In the genomic region with DNA sequence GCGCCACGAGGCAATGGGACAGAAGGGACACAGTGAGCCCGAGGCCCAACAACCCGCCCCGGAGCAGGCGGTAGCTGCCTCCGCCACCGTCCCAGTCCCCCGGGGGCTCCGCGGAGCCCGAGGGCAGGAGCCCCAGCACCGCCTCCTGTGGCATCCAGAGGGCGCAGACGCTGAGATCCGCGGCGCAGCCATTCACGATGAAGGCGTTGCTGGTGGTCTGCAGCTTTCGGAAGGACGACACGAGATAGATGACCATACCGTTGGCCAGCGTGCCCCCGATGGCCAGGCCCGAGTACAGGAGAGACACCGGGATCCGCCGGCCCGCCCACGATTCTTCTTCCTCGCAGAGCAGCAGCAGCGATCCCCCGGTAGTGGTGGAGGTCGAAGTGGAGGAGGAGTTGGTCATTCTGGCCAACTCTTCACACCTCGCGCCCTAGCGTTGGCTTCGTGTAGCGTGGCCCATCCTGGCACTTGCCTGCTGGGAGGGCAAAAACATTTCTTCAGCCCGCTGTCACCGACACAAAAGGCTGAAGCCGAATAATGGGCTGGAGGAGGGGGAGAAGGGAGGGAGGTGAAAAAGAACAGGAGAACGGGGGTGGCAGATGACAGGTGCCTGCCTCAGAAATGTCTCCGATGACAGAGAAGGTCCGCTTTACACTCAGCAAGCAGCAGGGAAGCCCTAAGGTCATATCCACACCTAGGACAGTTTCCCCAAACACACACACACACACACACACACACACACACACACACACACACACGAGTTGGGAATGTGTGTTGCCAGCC, we compare ENCODE assay signal across 8 mouse cellular contexts. TPM values are rescaled to one million over a fixed set of nuclear protein-coding genes. Genes with fewer than 3 reads are reported as not detected.
DNase-seq lines count a peak whose midpoint lies in the region; ATAC-seq lines count a peak whose summit lies in the region.

No protein-coding gene starts in this region.

- no peaks in the 10 kb centered on the region for H3K9me3 ChIP-seq in heart, embryonic 14.5 days (ENCODE audit: control insufficient read depth, low read length)

- no peaks in the 10 kb centered on the region for H3K36me3 ChIP-seq in heart, embryonic 14.5 days (ENCODE audit: control insufficient read depth, insufficient read depth, low read length)

- peak; percentile 8 to 46 for DNase-seq in adrenal gland, adult (ENCODE audit: inconsistent age in 2 of 2, low spot score in 1 of 2)
- DNase-seq in adrenal gland, adult 8-10 months, result no peak
- peak; percentile 21 for DNase-seq in thymus, postnatal 4 days
- DNase-seq in thymus, postnatal 0 days (ENCODE audit: low spot score), result no peak
- DNase-seq in left cerebral cortex, postnatal 14 days (ENCODE audit: low spot score in 2 of 2), result peak; percentile 46 to 50
- DNase-seq in right cerebral cortex, postnatal 36 days (ENCODE audit: low spot score in 2 of 2), result peak; percentile 30 to 38

- H3K27me3 ChIP-seq in heart, embryonic 14.5 days (ENCODE audit: control insufficient read depth, insufficient read depth, low read length), result peaks cover 50% of the 10 kb centered on the region

- intact Hi-C loops in left cerebral cortex, postnatal 14 days (cut with DNase I), result loop anchor here (5.0 kb wide), 3 partner anchors 75 to 215 kb away; no protein-coding TSS in a partner anchor

- H3K9ac ChIP-seq in heart, embryonic 14.5 days (ENCODE audit: low read length), result peak overlapping the region; percentile 63

- peaks cover 6 to 23% of the 10 kb centered on the region in 2 experiments; a peak in 3 of 4 replicates for H3K4me1 ChIP-seq in heart, embryonic 14.5 days (ENCODE audit: control insufficient read depth in 2 of 2, insufficient read depth in 2 of 2, low read length in 2 of 2)

- peak overlapping the region; percentile 100 for H3K4me2 ChIP-seq in heart, embryonic 14.5 days (ENCODE audit: low read length)

- under 1% methylated on average over 48 of the region's 48 CpGs for WGBS in heart, embryonic 14.5 days

- no peak overlapping the region for H3K27ac ChIP-seq in heart, embryonic 14.5 days (replicated peaks in 1 of 2; ENCODE audit: control insufficient read depth in 1 of 2, insufficient read depth in 1 of 2, low read depth in 2 of 2, low read length in 2 of 2)

- H3K4me3 ChIP-seq in heart, embryonic 14.5 days (ENCODE audit: control insufficient read depth in 1 of 2, insufficient read depth in 1 of 2, low read depth in 1 of 2, low read length in 2 of 2), result peak overlapping the region; percentile 45 to 63

- 0 out of 2 replicates have a peak, but pooled peaks have one; percentile 13 for ATAC-seq in heart, embryonic 14.5 days (ENCODE audit: insufficient number of reproducible peaks, insufficient read depth, low FRiP score, low read depth)
- peak; percentile 44; the same call in 1 of the 2 replicates for ATAC-seq in megakaryocyte-erythroid progenitor cell, adult 5-6 weeks (replicated peaks; ENCODE audit: low FRiP score, low TSS enrichment, poor library complexity, severe bottlenecking)

RNA-seq across cellular contexts. Expression of a gene that starts 0.9 kb away (rescaled TPM):
- total RNA-seq in adrenal gland, adult 8-10 months (2022), result 1 to 10 TPM in 2 of 4 experiments, under 1 TPM in 2; 0.45 to 1.7 (median 0.94) TPM
- 0.33 and 0.35 TPM in 2 replicates for polyA plus RNA-seq in thymus, postnatal 0 days (2015; fragmentation: Nextera tagmentation; extraction: Ambion mirVana)
- 0.35 and 0.57 TPM in 2 replicates for polyA plus RNA-seq in heart, embryonic 14.5 days (2014; fragmentation: Nextera tagmentation; extraction: Ambion mirVana)
- 10 to 100 TPM; 84.5 to 96.3 TPM for total RNA-seq in left cerebral cortex, postnatal 14 days (2021)
- not detected in 2 replicates for total RNA-seq in megakaryocyte-erythroid progenitor cell, adult 5-6 weeks (2014; fragmentation: Nextera tagmentation)
- total RNA-seq in megakaryocyte-erythroid progenitor cell, adult 5-6 weeks (2017), result not detected in 2 replicates

Comparison
In these comparisons a context has a peak if more than half of its experiments do, and no peak if none do; other contexts are left out.
1. DNase-seq: peak in adrenal gland, adult (2 of 2), thymus, postnatal 4 days (single experiment), left cerebral cortex, postnatal 14 days (2 of 2) and right cerebral cortex, postnatal 36 days (2 of 2); none in adrenal gland, adult 8-10 months (single experiment) and thymus, postnatal 0 days (single experiment).
2. RNA of a gene that starts 0.9 kb away (total RNA-seq): 84.5 to 96.3 TPM in left cerebral cortex, postnatal 14 days; 0.45 to 1.7 TPM in adrenal gland, adult 8-10 months and not detected in megakaryocyte-erythroid progenitor cell, adult 5-6 weeks; every median in the first group is over 10 times any median in the second.